Mouse (Mus musculus): ENCODE data around the gene Snrpc. TPM values are rescaled to one million over a fixed set of nuclear protein-coding genes. Genes with fewer than 3 reads are reported as not detected.
"Not testable (repeated sequence)": the region's sequence is repeated elsewhere in the genome, so short reads cannot be mapped to it uniquely, and the experiment has no call there.

The Snrpc gene
- 425 and 451 TPM in 2 replicates for polyA plus RNA-seq (2016; fragmentation: Nextera tagmentation; extraction: Ambion mirVana)

DNA sequence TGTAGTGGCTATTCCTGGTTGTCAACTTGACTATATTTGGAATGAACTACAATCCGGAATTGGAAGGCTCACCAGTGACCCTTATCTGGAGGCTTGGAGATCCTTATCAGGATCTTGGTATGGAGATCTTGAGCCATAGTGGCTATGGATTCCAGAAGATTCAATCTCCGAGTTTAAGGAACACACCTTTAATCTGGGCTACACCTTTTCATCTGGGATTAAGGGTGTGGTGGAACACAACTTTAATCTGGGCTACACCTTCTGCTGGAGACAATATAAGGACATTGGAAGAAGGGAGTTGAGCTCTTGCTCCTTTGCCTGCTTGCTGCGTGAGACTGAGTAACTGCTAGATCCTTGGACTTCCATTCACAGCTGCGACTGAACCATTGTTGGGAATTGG, at the start of gene Snrpc:
Gene Snrpc (plus strand): TSS at position 301 of the 400 bp plus-strand sequence.
- not testable (repeated sequence) for H3K4me3 ChIP-seq; DNase-seq (ENCODE audit: low spot score); H3K27me3 ChIP-seq (ENCODE audit: low read depth, poor library complexity, severe bottlenecking); H3K9me3 ChIP-seq (replicated peaks); H3K27ac ChIP-seq
- H3K36me3 ChIP-seq = peaks cover 15% of the 10 kb centered on the region
- peaks cover 13% of the 10 kb centered on the region for H3K4me1 ChIP-seq
- 88% methylated on average over 4 of the region's 4 CpGs for WGBS

DNA sequence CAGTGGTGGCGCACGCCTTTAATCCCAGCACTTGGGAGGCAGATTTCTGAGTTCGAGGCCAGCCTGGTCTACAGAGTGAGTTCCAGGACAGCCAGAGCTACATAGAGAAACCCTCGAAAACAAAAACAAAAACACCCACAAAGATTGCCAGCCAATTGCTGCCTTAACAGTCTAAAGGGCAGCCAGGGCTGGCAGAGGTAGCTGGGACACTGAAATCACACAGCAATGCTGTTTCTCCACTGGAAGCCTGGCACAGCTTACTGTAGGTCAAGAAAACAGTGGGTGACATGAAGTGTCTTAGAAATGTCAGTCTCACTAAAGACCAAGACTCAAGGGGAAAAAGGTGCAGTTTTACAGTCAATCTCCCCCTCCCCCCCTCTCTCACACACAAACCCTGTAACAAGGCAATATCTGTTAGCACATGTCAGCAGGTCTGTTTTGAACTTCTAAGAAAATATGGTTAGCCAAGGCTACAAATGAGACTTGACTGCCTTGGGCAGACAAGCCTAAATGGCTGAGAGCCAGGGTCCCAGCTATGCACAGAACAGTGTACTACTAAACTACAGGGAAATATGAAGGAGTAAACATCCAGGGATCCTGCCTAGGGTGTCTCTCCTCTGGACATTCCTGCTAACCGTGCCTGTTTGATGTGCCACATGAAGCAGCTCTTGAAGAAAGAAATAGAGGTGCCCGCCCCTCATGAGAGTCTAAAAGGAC, 49.3 kb upstream of the Snrpc start:
- H3K36me3 ChIP-seq = peaks cover 53% of the 10 kb centered on the region
- DNase-seq (ENCODE audit: low spot score) = no peak
- H3K4me3 ChIP-seq = no peak overlapping the region
- H3K27ac ChIP-seq = no peak overlapping the region
- H3K9me3 ChIP-seq (replicated peaks) = no peaks in the 10 kb centered on the region
- H3K27me3 ChIP-seq (ENCODE audit: low read depth, poor library complexity, severe bottlenecking) = no peaks in the 10 kb centered on the region
- WGBS = 93% methylated on average over 6 of the region's 6 CpGs
- peaks cover 4% of the 10 kb centered on the region; the same call in 1 of the 2 replicates for H3K4me1 ChIP-seq

DNA sequence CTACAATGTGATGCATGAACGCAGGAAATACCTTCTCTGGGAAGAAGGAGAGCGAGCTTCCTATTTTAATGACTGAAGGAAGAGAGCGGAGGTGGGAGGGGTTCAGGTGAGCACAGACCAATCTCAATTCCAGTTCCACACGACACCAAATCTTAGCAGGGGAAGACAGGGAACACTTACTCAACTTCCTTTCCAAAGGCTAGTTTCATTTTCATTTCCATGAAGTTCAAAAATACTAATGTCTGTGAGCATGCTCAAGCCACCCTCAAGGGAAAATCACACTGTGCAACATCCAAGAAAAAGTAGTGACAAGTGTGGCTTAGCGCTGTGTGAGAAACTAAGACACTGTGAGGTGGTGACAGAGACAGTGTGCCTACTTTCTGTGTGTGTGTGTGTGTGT, 47.9 kb upstream of the Snrpc start:
- no peak overlapping the region for H3K27ac ChIP-seq
- WGBS = 91% methylated on average over 5 of the region's 5 CpGs

DNA sequence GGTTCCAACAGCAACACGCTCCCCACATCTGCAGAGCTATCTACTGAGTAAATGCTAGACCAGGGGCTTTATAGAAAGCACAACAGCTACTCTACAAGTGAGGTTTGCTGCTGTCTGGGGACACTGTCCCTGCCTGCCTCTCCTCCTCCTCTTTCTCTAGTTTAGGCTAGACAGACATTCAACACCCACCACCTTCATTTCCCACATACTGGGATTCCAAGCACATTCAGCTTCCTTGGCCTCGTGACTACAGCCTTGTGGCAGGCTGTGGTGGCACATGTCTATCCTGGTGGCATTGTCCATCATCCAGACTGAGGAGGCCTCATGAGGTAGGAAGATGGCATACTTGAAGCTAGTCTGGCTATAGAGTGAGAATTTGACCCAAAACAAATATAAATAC, 47.0 kb upstream of the Snrpc start:
- Histone ChIP-seq H3K4me1 (peaks cover 4% of the 10 kb centered on the region; the same call in 1 of the 2 replicates), H3K36me3 (peaks cover 36% of the 10 kb centered on the region), H3K27me3 (ENCODE audit: low read depth, poor library complexity, severe bottlenecking) (no peaks in the 10 kb centered on the region), H3K9me3 (replicated peaks) (no peaks in the 10 kb centered on the region), H3K27ac (no peak overlapping the region), H3K4me3 (no peak overlapping the region)
- WGBS = 86% methylated on average over 2 of the region's 2 CpGs
- no peak for DNase-seq (ENCODE audit: low spot score)

More for the DNA sequence above, 47.9 kb upstream of the Snrpc start:
- Histone ChIP-seq H3K9me3 (replicated peaks) (no peaks in the 10 kb centered on the region), H3K4me3 (no peak overlapping the region), H3K36me3 (peaks cover 44% of the 10 kb centered on the region), H3K27me3 (ENCODE audit: low read depth, poor library complexity, severe bottlenecking) (no peaks in the 10 kb centered on the region), H3K4me1 (peaks cover 4% of the 10 kb centered on the region; the same call in 1 of the 2 replicates)
- no peak for DNase-seq (ENCODE audit: low spot score)

DNA sequence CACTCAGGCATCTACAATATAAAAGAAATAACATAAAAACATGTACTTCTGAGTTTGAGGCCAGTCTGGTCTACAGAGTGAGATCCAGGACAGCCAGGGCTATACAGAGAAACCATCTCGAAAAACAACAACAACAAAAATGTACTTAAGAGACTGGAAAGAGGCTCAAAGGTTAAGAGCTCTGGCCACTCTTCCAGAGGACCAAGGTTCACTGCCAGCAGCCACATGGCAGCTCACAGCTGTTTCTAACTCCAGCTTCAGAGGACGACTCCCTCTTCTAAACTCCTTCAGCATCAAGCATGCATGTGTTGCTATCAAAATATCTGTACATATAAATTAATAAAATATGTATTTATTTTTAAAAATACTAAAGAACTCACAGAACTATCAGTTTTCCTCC, 46.4 kb upstream of the Snrpc start:
- Histone ChIP-seq H3K9me3 (replicated peaks) (no peaks in the 10 kb centered on the region), H3K36me3 (peaks cover 32% of the 10 kb centered on the region)
- WGBS = 89% methylated on average over 2 of the region's 2 CpGs

DNA sequence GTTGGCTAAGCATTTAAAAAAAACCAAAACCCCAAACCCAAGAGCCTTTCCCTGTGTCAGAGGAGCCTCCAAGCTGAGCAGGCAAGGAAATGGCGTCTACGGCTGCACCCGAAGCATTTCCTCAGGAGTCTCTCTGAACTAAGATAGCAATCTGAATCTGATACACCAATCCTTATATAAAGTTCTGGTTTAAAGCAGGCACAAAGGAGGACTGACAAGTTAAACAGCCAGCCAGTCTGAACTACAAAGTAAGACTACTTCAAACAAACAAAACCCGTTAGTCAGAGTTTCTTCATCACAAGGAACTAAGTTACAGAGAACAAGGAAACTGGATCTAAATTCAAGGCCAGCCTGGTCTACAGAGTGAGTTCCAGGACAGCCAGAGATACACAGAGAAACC, 45.4 kb upstream of the Snrpc start:
- Histone ChIP-seq H3K27me3 (ENCODE audit: low read depth, poor library complexity, severe bottlenecking) (no peaks in the 10 kb centered on the region), H3K4me1 (peaks cover 17% of the 10 kb centered on the region), H3K27ac (no peak overlapping the region), H3K4me3 (no peak overlapping the region), H3K9me3 (replicated peaks) (no peaks in the 10 kb centered on the region), H3K36me3 (peaks cover 32% of the 10 kb centered on the region)
- DNase-seq (ENCODE audit: low spot score) = no peak
- 80% methylated on average over 4 of the region's 4 CpGs for WGBS

More for the DNA sequence above, 46.4 kb upstream of the Snrpc start:
- Histone ChIP-seq H3K27ac (no peak overlapping the region), H3K27me3 (ENCODE audit: low read depth, poor library complexity, severe bottlenecking) (no peaks in the 10 kb centered on the region), H3K4me1 (peaks cover 7% of the 10 kb centered on the region), H3K4me3 (no peak overlapping the region)
- DNase-seq (ENCODE audit: low spot score) = no peak

DNA sequence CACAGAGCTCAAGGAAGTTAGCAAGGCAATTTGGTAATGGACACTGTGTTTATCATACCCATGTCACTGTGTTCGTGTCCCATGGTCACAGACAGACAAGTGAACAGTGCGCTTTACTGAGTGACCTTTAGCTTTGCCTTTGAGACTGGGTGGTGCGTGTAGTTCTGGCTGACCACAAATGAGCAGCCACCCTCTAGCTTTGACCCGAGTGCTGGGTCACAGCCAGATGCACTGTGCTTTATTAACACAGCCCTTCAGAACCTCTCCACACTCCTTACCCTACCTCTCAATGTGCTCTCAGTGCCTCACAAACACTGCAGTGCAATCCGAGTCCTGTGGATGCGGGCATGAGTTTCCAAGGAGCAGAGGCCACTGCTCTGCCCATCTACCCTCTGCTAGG, 44.8 kb upstream of the Snrpc start:
- no peaks in the 10 kb centered on the region for H3K9me3 ChIP-seq (replicated peaks)
- no peaks in the 10 kb centered on the region for H3K27me3 ChIP-seq (ENCODE audit: low read depth, poor library complexity, severe bottlenecking)
- peaks cover 23% of the 10 kb centered on the region for H3K4me1 ChIP-seq
- DNase-seq (ENCODE audit: low spot score) = no peak
- H3K36me3 ChIP-seq = peaks cover 32% of the 10 kb centered on the region
- 88% methylated on average over 6 of the region's 6 CpGs for WGBS
- H3K27ac ChIP-seq = no peak overlapping the region
- no peak overlapping the region for H3K4me3 ChIP-seq

DNA sequence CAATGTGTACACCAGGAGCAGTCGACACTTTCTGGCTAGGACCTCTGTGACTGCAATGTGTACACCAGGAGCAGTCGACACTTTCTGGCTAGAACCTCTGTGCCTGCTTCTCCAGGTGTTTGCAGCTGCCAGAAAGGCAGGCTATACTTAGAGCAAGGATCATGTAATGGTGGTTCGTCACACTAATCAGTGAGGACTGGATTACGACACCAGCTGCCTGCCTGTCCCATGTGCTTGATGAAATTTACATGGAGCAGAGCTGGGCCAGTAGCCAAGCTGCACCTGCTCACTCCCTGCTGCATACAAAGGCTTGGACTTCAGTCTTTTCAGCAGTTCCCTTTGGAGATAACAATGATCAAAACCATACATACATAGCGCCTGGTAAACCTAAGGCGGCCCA, 41.2 kb upstream of the Snrpc start:
- peak; percentile 42 for DNase-seq (ENCODE audit: low spot score)
- Histone ChIP-seq H3K4me3 (no peak overlapping the region), H3K27ac (peak overlapping the region; percentile 88), H3K4me1 (peaks cover 51% of the 10 kb centered on the region), H3K36me3 (peaks cover 14% of the 10 kb centered on the region), H3K9me3 (replicated peaks) (no peaks in the 10 kb centered on the region), H3K27me3 (ENCODE audit: low read depth, poor library complexity, severe bottlenecking) (no peaks in the 10 kb centered on the region)
- WGBS = 78% methylated on average over 6 of the region's 6 CpGs

DNA sequence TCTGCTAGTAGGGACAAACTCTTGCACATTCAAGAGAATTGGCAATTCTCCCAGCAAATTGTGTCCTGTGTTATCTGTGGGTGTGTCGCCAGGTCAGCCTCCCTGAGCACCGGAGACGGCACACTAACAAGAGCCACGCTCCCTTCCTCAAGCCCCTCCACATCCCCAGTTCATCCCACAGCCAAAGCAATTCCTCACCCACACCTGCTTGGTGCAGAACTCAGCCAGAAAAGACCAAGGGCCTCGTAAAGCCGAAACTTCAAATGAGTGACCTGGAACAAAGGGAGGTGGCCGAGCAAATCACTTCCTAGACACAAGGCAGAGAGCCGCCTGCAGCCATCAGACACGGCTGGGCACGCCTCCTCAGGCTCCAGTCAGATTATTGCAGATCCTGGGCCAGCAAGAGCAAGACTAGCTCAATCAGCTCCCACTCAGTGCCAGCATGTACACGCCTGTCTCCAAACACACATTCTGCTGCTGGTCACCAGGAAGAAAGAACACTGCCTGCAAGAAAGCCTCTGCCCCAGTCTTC, 40.5 kb upstream of the Snrpc start:
- Histone ChIP-seq H3K27ac (peak overlapping the region; percentile 88), H3K9me3 (replicated peaks) (no peaks in the 10 kb centered on the region), H3K4me1 (peaks cover 51% of the 10 kb centered on the region), H3K4me3 (peak overlapping the region; percentile 17; the same call in 1 of the 2 replicates), H3K27me3 (ENCODE audit: low read depth, poor library complexity, severe bottlenecking) (no peaks in the 10 kb centered on the region), H3K36me3 (peaks cover 14% of the 10 kb centered on the region)
- WGBS = 31% methylated on average over 11 of the region's 11 CpGs
- DNase-seq (ENCODE audit: low spot score) = peak; percentile 59

DNA sequence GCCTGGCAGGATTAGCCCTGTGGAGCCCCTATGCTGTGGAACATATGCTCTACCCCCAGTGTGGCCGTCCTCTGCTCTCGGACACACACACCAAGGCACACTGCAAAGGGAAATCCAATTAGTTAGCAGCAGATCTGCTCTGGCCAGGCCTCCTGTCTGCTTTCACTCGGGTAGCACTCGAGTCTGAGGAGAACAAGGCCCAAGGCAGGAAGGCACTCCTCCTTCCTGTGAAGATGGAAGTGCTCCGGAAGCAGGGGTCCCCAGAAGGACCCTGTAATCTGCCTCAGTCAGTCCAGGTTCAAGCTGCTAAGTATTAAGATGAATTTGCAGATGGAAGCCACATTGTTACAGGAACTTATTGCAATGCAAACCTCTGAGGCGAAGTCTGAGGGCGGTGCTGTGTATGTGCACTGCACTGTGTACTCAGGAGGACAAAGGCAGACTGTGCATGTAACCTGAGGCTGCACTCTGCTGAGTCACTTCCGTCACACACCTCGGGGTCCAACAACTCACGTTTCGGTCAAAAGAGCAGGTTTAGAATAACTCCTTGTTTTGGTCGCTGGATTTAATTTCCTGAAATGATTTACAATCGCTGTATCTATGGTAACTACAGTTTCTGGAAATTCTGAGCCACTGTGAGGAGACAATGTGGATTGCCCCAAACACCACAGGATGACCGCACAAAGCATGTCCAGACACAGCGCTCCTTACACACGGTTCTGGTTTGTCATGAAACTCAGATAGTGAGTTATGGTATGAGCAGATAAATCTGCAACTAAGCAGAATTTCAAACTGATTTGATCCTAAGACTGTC, 38.0 kb upstream of the Snrpc start:
- H3K27me3 ChIP-seq (ENCODE audit: low read depth, poor library complexity, severe bottlenecking) = no peaks in the 10 kb centered on the region
- peaks cover 3% of the 10 kb centered on the region; the same call in 1 of the 2 replicates for H3K36me3 ChIP-seq
- 29% methylated on average over 16 of the region's 16 CpGs for WGBS
- H3K27ac ChIP-seq = peak overlapping the region; percentile 88
- H3K9me3 ChIP-seq (replicated peaks) = no peaks in the 10 kb centered on the region
- H3K4me1 ChIP-seq = peaks cover 56% of the 10 kb centered on the region
- H3K4me3 ChIP-seq = peak overlapping the region; percentile 20
- DNase-seq (ENCODE audit: low spot score) = peak; percentile 83

DNA sequence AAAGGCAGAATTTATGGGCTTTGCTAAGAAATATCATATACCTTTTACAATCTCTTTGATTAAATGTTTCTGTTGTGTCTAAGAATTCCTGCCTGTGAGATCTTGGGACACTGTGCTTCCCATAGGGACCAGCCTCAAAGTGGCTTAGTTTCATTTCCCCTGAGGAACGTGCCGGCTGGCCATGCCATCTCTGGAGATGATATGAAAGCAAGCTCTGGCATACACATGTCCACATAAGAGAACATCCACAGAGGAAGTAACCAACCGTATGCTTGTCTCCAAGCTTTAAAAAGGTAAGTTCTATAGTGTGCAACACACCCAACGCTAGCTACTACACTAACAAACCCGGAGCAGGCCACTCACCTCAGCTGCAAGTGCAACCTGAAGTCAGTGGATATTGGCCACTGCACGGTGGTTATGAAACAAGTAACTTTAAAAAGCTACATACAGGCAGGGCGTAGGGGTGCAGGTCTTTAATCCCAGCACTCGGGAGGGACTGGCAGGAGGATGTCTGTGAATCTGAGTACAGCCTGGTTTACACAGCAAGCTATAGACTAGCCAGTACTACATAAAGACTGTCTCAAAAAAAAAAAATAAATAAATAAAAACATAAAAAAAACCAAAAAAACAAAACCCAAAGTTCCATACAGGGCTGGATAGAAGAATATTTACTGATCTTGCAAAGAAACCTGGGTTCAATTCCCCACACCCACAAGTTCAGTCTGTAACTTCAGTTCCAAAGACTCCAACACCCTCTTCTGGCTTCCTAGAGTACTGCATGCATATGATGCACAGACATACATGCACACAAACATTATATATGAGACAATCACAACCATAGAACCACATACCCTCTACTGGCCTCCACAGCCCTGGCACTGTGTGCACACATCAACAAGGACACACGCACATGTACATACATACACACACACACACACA, 37.0 kb upstream of the Snrpc start:
- H3K27me3 ChIP-seq (ENCODE audit: low read depth, poor library complexity, severe bottlenecking) = no peaks in the 10 kb centered on the region
- H3K36me3 ChIP-seq = peaks cover 3% of the 10 kb centered on the region; the same call in 1 of the 2 replicates
- H3K27ac ChIP-seq = peak overlapping the region; percentile 88
- H3K4me1 ChIP-seq = peaks cover 56% of the 10 kb centered on the region
- no peaks in the 10 kb centered on the region for H3K9me3 ChIP-seq (replicated peaks)
- DNase-seq (ENCODE audit: low spot score) = no peak
- H3K4me3 ChIP-seq = peak overlapping the region; percentile 20; the same call in 1 of the 2 replicates
- 86% methylated on average over 9 of the region's 9 CpGs for WGBS

DNA sequence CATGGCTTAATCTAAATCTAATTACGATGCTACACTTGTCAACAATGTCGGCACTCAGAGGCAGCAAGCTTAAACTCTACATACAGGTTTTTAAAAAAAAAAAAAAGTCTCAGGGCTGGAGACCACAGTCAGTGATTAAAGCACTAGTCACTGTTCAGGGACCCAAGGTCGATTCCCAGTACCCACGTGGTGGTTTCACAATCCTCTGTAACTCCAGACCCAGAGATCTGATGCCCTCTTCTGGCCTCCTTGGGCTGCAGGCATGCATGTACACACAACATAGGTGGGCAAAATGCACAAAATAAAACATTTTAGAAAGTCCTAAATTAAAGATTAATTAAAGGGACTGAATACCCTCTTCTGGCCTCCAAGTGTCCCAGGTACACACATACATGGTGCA, 34.2 kb upstream of the Snrpc start:
- Histone ChIP-seq H3K9me3 (replicated peaks) (no peaks in the 10 kb centered on the region), H3K36me3 (peaks cover 6% of the 10 kb centered on the region; the same call in 1 of the 2 replicates), H3K27ac (no peak overlapping the region), H3K27me3 (ENCODE audit: low read depth, poor library complexity, severe bottlenecking) (no peaks in the 10 kb centered on the region), H3K4me3 (no peak overlapping the region), H3K4me1 (peaks cover 38% of the 10 kb centered on the region)
- 82% methylated on average over 4 of the region's 4 CpGs for WGBS
- no peak for DNase-seq (ENCODE audit: low spot score)
